Mouse (Mus musculus): Measurements from ENCODE around the gene Folr2. TPM values are rescaled to one million over a fixed set of nuclear protein-coding genes. Genes with fewer than 3 reads are reported as not detected.

The Folr2 gene
- not detected for polyA plus RNA-seq (2017; shearing (Covaris generic))

GRCm38 (mm10) chr7:101857094-101857493 lies at the start of gene Folr2:
Folr2 (minus strand) TSS chr7:101857194.

DNA sequence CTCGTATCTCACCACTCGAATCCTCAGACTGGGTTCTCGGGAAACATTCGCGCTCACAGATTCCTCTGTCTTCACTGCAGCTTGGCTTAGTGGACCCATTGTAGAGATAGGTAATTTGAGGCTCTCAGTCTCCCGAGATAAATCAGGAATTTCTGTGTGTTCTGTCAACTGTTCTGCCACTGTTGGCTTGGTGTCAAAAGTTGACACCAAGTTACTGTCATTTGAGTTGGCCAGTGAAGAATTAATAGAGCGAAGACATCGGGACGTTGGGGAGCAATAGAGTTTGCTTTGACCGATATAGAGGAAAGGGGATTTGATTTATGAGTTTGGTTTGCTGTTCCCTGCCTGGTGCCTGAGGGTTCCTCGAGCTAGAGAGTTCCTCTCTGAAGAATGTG lies 49.3 kb upstream of the Folr2 start, which contains the start of gene Tomt:
Tomt (minus strand) TSS at position 73 of the 395 bp plus-strand sequence.

DNA sequence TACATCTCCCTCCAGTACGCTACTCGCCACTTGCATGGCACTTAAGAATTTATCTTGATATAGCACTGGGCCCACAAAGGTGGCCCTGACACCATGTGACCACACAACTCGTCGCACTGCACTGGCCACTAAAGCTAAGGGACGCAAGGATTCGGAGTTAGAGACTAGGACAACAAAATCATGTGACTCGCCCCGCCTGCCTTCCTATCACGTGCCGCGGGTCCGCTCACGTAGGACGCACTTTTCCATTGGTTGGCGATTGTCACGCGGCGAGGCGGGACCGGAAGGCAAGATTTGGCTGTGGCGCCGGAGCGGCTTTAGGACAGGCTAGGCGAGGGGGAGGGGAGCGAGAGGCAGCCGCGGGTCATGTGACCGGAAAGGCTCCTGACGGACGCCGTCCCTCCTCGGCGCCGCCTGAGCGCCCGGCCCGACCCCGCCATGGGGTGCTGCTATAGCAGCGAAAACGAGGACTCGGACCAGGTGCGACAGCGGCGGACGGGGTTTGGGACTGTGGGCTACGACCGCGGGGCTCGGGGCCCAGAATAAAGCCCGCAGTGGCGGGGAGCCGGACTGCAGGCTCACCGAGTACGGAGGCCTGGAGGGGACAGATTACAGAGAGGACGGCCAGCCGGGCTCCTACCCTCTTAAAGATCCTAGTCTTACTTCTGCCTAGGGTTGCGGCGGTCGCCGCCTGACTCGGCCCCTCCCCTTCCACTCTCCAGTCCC lies 48.7 kb upstream of the Folr2 start, which contains the start of gene Lamtor1:
Lamtor1 (plus strand) TSS at position 344 of the 726 bp plus-strand sequence.

DNA sequence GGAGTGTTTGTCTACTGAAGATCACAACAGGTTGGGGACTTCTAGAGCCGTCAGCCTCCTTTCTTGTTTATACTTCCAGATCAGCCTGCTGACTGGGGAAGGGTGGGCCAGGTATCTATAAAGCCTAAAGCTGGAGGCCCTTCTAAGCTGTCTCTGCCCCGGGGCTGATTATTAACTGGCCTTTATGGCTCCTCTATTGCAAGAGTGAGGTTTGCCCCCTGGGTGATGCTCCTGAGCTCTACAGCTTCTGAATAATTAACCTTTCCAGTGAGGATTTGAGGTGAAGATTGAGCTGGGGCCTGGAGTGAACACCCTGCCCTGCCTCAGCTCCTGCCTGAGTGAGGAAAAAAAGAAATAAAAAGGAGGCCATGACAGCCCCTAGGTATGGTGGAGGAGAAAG lies 13.6 kb upstream of the Folr2 start, which contains the start of gene Folr1:
Folr1 (minus strand) TSS at position 160 of the 400 bp plus-strand sequence.

GRCm38 (mm10) chr7:101863415-101863814 lies 6.4 kb upstream of the Folr2 start, which contains the start of gene Anapc15:
Anapc15 (plus strand) TSS chr7:101863715.

GRCm38 (mm10) chr7:101837606-101838471 lies 19.2 kb downstream of the Folr2 start, which contains the start of gene Inppl1:
Inppl1 (minus strand) TSS chr7:101838229.

GRCm38 (mm10) chr7:101817861-101818401 lies 39.1 kb downstream of the Folr2 start, which contains the start of gene Phox2a:
Phox2a (plus strand) TSS chr7:101818313.

Other genes with a start within 250 kb of the Folr2 start
- gene Clpb, start 193.6 kb downstream of the Folr2 start, polyA plus RNA-seq (2017; shearing (Covaris generic)): 27.3 TPM
- not detected for gene Phox2a, start 38.9 kb downstream of the Folr2 start, polyA plus RNA-seq (2017; shearing (Covaris generic))
- gene Inppl1, start 19.0 kb downstream of the Folr2 start, polyA plus RNA-seq (2017; shearing (Covaris generic)): 8.6 TPM
- gene Anapc15, start 6.5 kb upstream of the Folr2 start, polyA plus RNA-seq (2017; shearing (Covaris generic)): 46.1 TPM
- gene Folr1, start 13.6 kb upstream of the Folr2 start, polyA plus RNA-seq (2017; shearing (Covaris generic)): not detected
- gene Lamtor1, start 48.7 kb upstream of the Folr2 start, polyA plus RNA-seq (2017; shearing (Covaris generic)): 149 TPM
- 0.64 TPM for gene Tomt, start 49.2 kb upstream of the Folr2 start, polyA plus RNA-seq (2017; shearing (Covaris generic))
- 3.2 TPM for gene Lrrc51, start 76.7 kb upstream of the Folr2 start, polyA plus RNA-seq (2017; shearing (Covaris generic))
- 226 TPM for gene Numa1, start 76.9 kb upstream of the Folr2 start, polyA plus RNA-seq (2017; shearing (Covaris generic))
- 8.1 TPM for gene Il18bp, start 161.5 kb upstream of the Folr2 start, polyA plus RNA-seq (2017; shearing (Covaris generic))
- 25.2 TPM for gene Rnf121, start 208.3 kb upstream of the Folr2 start, polyA plus RNA-seq (2017; shearing (Covaris generic))
- gene Xndc1, start 208.3 kb upstream of the Folr2 start, polyA plus RNA-seq (2017; shearing (Covaris generic)): 28.5 TPM
- gene Xntrpc, start 208.5 kb upstream of the Folr2 start, polyA plus RNA-seq (2017; shearing (Covaris generic)): 1.3 TPM
- gene Trpc2, start 225.9 kb upstream of the Folr2 start, polyA plus RNA-seq (2017; shearing (Covaris generic)): not detected
- gene Art1, start 244.5 kb upstream of the Folr2 start, polyA plus RNA-seq (2017; shearing (Covaris generic)): not detected